Mouse (Mus musculus): Measurements from ENCODE around the gene Drc3. TPM values are rescaled to one million over a fixed set of nuclear protein-coding genes. Genes with fewer than 3 reads are reported as not detected.
"Not testable (repeated sequence)": the region's sequence is repeated elsewhere in the genome, so short reads cannot be mapped to it uniquely, and the experiment has no call there.

Gene Drc3
- polyA plus RNA-seq, 2 experiments: 0.20 to 0.39 TPM

DNA sequence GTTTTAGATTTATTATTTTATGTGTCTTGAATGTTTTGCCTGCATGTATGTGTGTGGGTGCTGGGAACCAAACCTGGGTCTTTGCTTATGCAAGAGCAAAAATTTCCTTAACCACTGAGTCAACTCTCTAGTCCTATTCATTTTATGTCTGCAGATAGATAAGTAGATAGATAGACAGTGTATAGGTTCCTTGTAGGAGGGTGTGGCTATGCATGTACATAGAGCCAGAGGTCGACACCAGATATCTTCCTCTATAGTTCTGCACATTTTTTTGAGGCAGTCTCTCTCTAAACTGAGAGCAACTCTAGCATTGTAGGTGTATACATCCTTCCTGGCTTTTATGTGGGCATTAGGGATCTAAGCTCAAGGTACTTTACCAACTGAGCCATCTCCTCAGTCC lies 82.0 kb downstream of the Drc3 start:
- Histone ChIP-seq H3K4me3 (ENCODE audit: insufficient read depth in 1 of 2, low read depth in 2 of 2, low read length in 2 of 2) (no peak overlapping the region), H3K27me3 (ENCODE audit: control insufficient read depth, insufficient read depth, low read length) (no peaks in the 10 kb centered on the region), H3K4me2 (ENCODE audit: low read depth) (no peak overlapping the region), H3K4me1 (replicated peaks; ENCODE audit: control insufficient read depth in 2 of 2, insufficient read depth in 2 of 2, low read length in 1 of 2) (peaks cover 2 to 6% of the 10 kb centered on the region in 2 experiments; a peak in 3 of 4 replicates), H3K36me3 (replicated peaks; ENCODE audit: control insufficient read depth, insufficient read depth, low read depth) (peaks cover 22% of the 10 kb centered on the region), H3K9ac (replicated peaks) (no peak overlapping the region), H3K27ac (no peak overlapping the region), H3K9me3 (ENCODE audit: control insufficient read depth, low read length) (no peaks in the 10 kb centered on the region)
- ATAC-seq (ENCODE audit: insufficient read depth): no peak
- DNase-seq (ENCODE audit: low read depth in 3 of 3, low spot score in 3 of 3): no peak
- WGBS (ENCODE audit: insufficient replicate concordance): 43% methylated on average over 1 of the region's 1 CpGs
- no peak for TF ChIP-seq EP300 (IDR thresholded peaks at IDR 0.05; ENCODE audit: low read depth)
- no peak for TF ChIP-seq CTCF (IDR thresholded peaks at IDR 0.05; ENCODE audit: low read depth)

DNA sequence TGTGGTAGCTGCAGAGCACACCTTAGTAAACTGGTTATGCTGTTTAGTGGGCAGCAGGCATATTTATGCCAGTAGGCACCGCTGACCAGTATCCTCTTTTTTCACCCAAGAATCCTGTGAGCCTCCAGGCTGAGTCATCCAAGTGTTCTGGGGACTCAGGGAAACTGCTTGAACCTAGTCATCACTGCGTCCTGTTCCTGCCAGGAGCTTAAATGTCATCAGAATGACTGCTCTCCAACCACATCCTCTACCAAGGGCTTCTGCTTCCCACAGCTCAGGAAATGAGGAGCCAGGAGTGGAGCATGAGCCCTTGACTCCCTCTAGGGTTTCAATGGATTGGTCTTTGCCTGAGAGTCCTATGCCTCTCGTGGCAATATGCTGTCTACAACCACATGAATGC lies 83.5 kb downstream of the Drc3 start:
- Histone ChIP-seq H3K4me1 (replicated peaks; ENCODE audit: control insufficient read depth in 2 of 2, insufficient read depth in 2 of 2, low read length in 1 of 2) (peaks cover 2 to 6% of the 10 kb centered on the region in 2 experiments; a peak in 3 of 4 replicates), H3K36me3 (replicated peaks; ENCODE audit: control insufficient read depth, insufficient read depth, low read depth) (peaks cover 24% of the 10 kb centered on the region), H3K27me3 (ENCODE audit: control insufficient read depth, insufficient read depth, low read length) (no peaks in the 10 kb centered on the region), H3K9ac (replicated peaks) (no peak overlapping the region), H3K4me3 (ENCODE audit: insufficient read depth in 1 of 2, low read depth in 2 of 2, low read length in 2 of 2) (no peak overlapping the region), H3K4me2 (ENCODE audit: low read depth) (no peak overlapping the region), H3K9me3 (ENCODE audit: control insufficient read depth, low read length) (no peaks in the 10 kb centered on the region), H3K27ac (no peak overlapping the region)
- DNase-seq (ENCODE audit: low read depth in 3 of 3, low spot score in 3 of 3): no peak
- ATAC-seq (ENCODE audit: insufficient read depth): no peak
- 67% methylated on average over 3 of the region's 3 CpGs for WGBS (ENCODE audit: insufficient replicate concordance)
- no peak for TF ChIP-seq EP300 (IDR thresholded peaks at IDR 0.05; ENCODE audit: low read depth)
- TF ChIP-seq CTCF (IDR thresholded peaks at IDR 0.05; ENCODE audit: low read depth): no peak

DNA sequence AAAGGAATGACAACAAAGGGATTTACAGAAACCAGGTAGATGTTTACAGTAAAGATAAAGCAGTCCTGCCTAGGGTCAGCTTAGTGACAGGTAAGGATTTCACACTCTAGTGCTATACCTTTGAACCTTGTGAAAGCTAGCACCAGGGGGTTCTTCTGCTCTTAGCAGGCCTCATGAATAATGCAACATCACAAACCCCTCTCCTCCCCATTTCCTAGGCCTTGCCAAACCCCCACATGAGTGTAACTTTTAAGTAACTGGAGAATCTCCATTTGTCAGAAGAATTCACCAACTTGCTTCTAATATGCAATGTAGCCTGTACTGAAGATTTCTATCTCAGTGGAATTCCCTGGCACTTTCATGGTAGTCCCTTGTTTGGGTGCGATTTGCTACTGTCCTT lies 86.5 kb downstream of the Drc3 start:
- H3K9me3 ChIP-seq (ENCODE audit: control insufficient read depth, low read length); ATAC-seq (ENCODE audit: insufficient read depth); H3K4me1 ChIP-seq (replicated peaks; ENCODE audit: control insufficient read depth in 2 of 2, insufficient read depth in 2 of 2, low read length in 1 of 2); H3K4me2 ChIP-seq (ENCODE audit: low read depth); DNase-seq (ENCODE audit: low read depth in 3 of 3, low spot score in 3 of 3); H3K27ac ChIP-seq; H3K27me3 ChIP-seq (ENCODE audit: control insufficient read depth, insufficient read depth, low read length); H3K9ac ChIP-seq (replicated peaks); H3K4me3 ChIP-seq (ENCODE audit: insufficient read depth in 1 of 2, low read depth in 2 of 2, low read length in 2 of 2): not testable (repeated sequence)
- WGBS (ENCODE audit: insufficient replicate concordance): 73% methylated on average over 1 of the region's 1 CpGs
- peaks cover 19% of the 10 kb centered on the region for H3K36me3 ChIP-seq (replicated peaks; ENCODE audit: control insufficient read depth, insufficient read depth, low read depth)

DNA sequence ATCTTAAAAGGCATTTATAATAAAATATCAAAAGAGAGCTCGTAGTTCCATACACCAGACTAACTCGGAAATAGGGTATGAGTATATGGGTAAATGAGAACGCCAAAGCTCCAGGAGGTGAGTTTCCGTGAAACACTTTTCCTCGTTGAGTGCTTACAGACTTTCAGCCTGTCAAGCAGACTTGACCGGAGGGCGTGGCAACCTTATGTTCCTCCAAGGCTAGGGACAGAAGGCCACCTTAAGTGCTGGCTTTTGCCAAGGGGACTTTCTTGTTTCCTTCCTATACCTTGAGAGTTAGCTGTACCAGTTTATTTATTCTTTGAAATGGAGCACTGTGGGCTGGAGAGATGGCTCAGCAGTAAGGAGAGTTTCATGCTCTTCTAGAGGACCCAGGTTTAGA lies 87.0 kb downstream of the Drc3 start:
- Histone ChIP-seq H3K9me3 (ENCODE audit: control insufficient read depth, low read length) (no peaks in the 10 kb centered on the region), H3K27ac (no peak overlapping the region), H3K4me1 (replicated peaks; ENCODE audit: control insufficient read depth in 2 of 2, insufficient read depth in 2 of 2, low read length in 1 of 2) (peaks cover 0 to 2% of the 10 kb centered on the region in 2 experiments; a peak in 1 of 4 replicates), H3K9ac (replicated peaks) (no peak overlapping the region), H3K4me2 (ENCODE audit: low read depth) (no peak overlapping the region), H3K4me3 (ENCODE audit: insufficient read depth in 1 of 2, low read depth in 2 of 2, low read length in 2 of 2) (no peak overlapping the region), H3K36me3 (replicated peaks; ENCODE audit: control insufficient read depth, insufficient read depth, low read depth) (peaks cover 19% of the 10 kb centered on the region), H3K27me3 (ENCODE audit: control insufficient read depth, insufficient read depth, low read length) (no peaks in the 10 kb centered on the region)
- TF ChIP-seq EP300 (IDR thresholded peaks at IDR 0.05; ENCODE audit: low read depth) (no peak), CTCF (IDR thresholded peaks at IDR 0.05; ENCODE audit: low read depth) (no peak)
- 68% methylated on average over 7 of the region's 7 CpGs for WGBS (ENCODE audit: insufficient replicate concordance)
- ATAC-seq (ENCODE audit: insufficient read depth): no peak
- no peak for DNase-seq (ENCODE audit: low read depth in 3 of 3, low spot score in 3 of 3)

DNA sequence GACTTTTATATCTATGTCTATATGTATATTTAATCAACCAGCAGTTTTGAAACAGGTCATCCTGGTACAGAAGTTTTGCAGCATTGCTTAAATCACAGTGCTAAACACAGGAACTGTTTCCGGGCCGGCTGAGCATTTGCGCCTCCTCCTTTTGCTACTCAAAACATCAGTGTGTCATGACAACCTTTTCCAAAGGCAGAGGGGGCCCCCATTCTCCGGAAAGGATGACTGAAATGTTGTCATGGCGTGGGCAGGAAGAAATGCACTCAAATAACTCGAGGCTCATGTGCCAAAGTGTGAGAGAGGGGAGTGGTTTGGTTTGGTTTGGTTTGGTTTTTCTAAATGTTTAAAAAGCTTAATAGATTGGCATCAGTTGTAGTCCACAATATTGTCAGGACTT lies 89.8 kb downstream of the Drc3 start:
- ATAC-seq (ENCODE audit: insufficient read depth): no peak
- WGBS (ENCODE audit: insufficient replicate concordance): 81% methylated on average over 6 of the region's 6 CpGs
- no peak overlapping the region for H3K27ac ChIP-seq
- H3K9me3 ChIP-seq (ENCODE audit: control insufficient read depth, low read length): no peaks in the 10 kb centered on the region
- no peak overlapping the region for H3K4me2 ChIP-seq (ENCODE audit: low read depth)
- DNase-seq (ENCODE audit: low read depth in 3 of 3, low spot score in 3 of 3): no peak
- H3K4me3 ChIP-seq (ENCODE audit: insufficient read depth in 1 of 2, low read depth in 2 of 2, low read length in 2 of 2): no peak overlapping the region
- TF ChIP-seq EP300 (IDR thresholded peaks at IDR 0.05; ENCODE audit: low read depth) (no peak), CTCF (IDR thresholded peaks at IDR 0.05; ENCODE audit: low read depth) (no peak)
- peaks cover 11% of the 10 kb centered on the region for H3K36me3 ChIP-seq (replicated peaks; ENCODE audit: control insufficient read depth, insufficient read depth, low read depth)
- no peaks in the 10 kb centered on the region for H3K27me3 ChIP-seq (ENCODE audit: control insufficient read depth, insufficient read depth, low read length)
- no peaks in the 10 kb centered on the region for H3K4me1 ChIP-seq (replicated peaks; ENCODE audit: control insufficient read depth in 2 of 2, insufficient read depth in 2 of 2, low read length in 1 of 2)
- H3K9ac ChIP-seq (replicated peaks): no peak overlapping the region

Other genes starting within 250 kb of the Drc3 start
- 7.2 and 7.8 TPM in 2 replicates for gene Rai1, start 248.3 kb upstream of the Drc3 start, polyA plus RNA-seq (2012; rRNA removed)
- 4.5 and 5.3 TPM in 2 replicates for gene Rai1, start 248.3 kb upstream of the Drc3 start, polyA plus RNA-seq (2014; fragmentation: Nextera tagmentation; extraction: Ambion mirVana)
- gene Srebf1, start 130.7 kb upstream of the Drc3 start, polyA plus RNA-seq (2012; rRNA removed): 38.8 and 45.7 TPM in 2 replicates
- gene Srebf1, start 130.7 kb upstream of the Drc3 start, polyA plus RNA-seq (2014; fragmentation: Nextera tagmentation; extraction: Ambion mirVana): 37.6 and 49.6 TPM in 2 replicates
- gene Tom1l2, start 424 bp upstream of the Drc3 start, polyA plus RNA-seq (2012; rRNA removed): 4.9 and 5.0 TPM in 2 replicates
- 2.4 and 3.1 TPM in 2 replicates for gene Tom1l2, start 424 bp upstream of the Drc3 start, polyA plus RNA-seq (2014; fragmentation: Nextera tagmentation; extraction: Ambion mirVana)
- gene Gid4, start 63.8 kb downstream of the Drc3 start, polyA plus RNA-seq (2012; rRNA removed): 5.6 and 6.1 TPM in 2 replicates
- 8.4 and 10.5 TPM in 2 replicates for gene Gid4, start 63.8 kb downstream of the Drc3 start, polyA plus RNA-seq (2014; fragmentation: Nextera tagmentation; extraction: Ambion mirVana)
- 19.0 and 19.4 TPM in 2 replicates for gene Atpaf2, start 65.1 kb downstream of the Drc3 start, polyA plus RNA-seq (2012; rRNA removed)
- gene Atpaf2, start 65.1 kb downstream of the Drc3 start, polyA plus RNA-seq (2014; fragmentation: Nextera tagmentation; extraction: Ambion mirVana): 25.2 and 30.9 TPM in 2 replicates
- gene Drg2, start 101.3 kb downstream of the Drc3 start, polyA plus RNA-seq (2012; rRNA removed): 22.9 and 24.1 TPM in 2 replicates
- gene Drg2, start 101.3 kb downstream of the Drc3 start, polyA plus RNA-seq (2014; fragmentation: Nextera tagmentation; extraction: Ambion mirVana): 37.5 and 41.3 TPM in 2 replicates
- 0.45 and 0.64 TPM in 2 replicates for gene Myo15, start 116.0 kb downstream of the Drc3 start, polyA plus RNA-seq (2012; rRNA removed)
- gene Myo15, start 116.0 kb downstream of the Drc3 start, polyA plus RNA-seq (2014; fragmentation: Nextera tagmentation; extraction: Ambion mirVana): 0.18 and 0.44 TPM in 2 replicates
- gene Alkbh5, start 183.1 kb downstream of the Drc3 start, polyA plus RNA-seq (2012; rRNA removed): 7.5 and 7.7 TPM in 2 replicates
- gene Alkbh5, start 183.1 kb downstream of the Drc3 start, polyA plus RNA-seq (2014; fragmentation: Nextera tagmentation; extraction: Ambion mirVana): 14.2 and 15.1 TPM in 2 replicates

All from liver, embryonic 14.5 days (tissue).